Mouse (Mus musculus): ENCODE measurements at regions not wholly inside any gene's neighbourhood (a gene's known extent, or its start where the extent isn't known, plus 50 kb on each side); places are given as distances from the start of the nearest gene placed in this dataset.

GRCm38 (mm10) chr6:31923951-31924668, 125.9 kb upstream of the 1700012A03Rik start:
- no peaks in the 10 kb centered on the region for H3K27me3 ChIP-seq (ENCODE audit: control insufficient read depth, insufficient read depth, low read length)
- no peak overlapping the region for H3K27ac ChIP-seq (ENCODE audit: low read depth, low read length)
- H3K9me3 ChIP-seq (ENCODE audit: control insufficient read depth, low read length), result no peaks in the 10 kb centered on the region
- WGBS, result 40% methylated on average over 3 of the region's 3 CpGs
- no peaks in the 10 kb centered on the region for H3K36me3 ChIP-seq (ENCODE audit: control insufficient read depth, insufficient read depth, low read length)
- H3K4me3 ChIP-seq (ENCODE audit: low read depth, low read length), result no peak overlapping the region
- 0 out of 2 replicates have a peak, but pooled peaks cover 3% of the 10 kb centered on the region for H3K4me1 ChIP-seq (replicated peaks; ENCODE audit: control insufficient read depth, insufficient read depth, low read length)
- no peak overlapping the region for H3K4me2 ChIP-seq (ENCODE audit: low read depth, low read length, severe bottlenecking)
- peak; percentile 42 for DNase-seq (ENCODE audit: low spot score)
- ATAC-seq (replicated peaks; ENCODE audit: low FRiP score), result no peak
- H3K9ac ChIP-seq (ENCODE audit: low read length), result no peak overlapping the region

GRCm38 (mm10) chr6:31921561-31922152, 128.4 kb upstream of the 1700012A03Rik start:
- DNase-seq (ENCODE audit: low spot score), result peak; percentile 9
- WGBS, result 90% methylated on average over 9 of the region's 9 CpGs

GRCm38 (mm10) chr6:31917411-31918131, 132.5 kb upstream of the 1700012A03Rik start:
- H3K27ac ChIP-seq (ENCODE audit: low read depth, low read length), result no peak overlapping the region
- no peaks in the 10 kb centered on the region for H3K27me3 ChIP-seq (ENCODE audit: control insufficient read depth, insufficient read depth, low read length)
- H3K36me3 ChIP-seq (ENCODE audit: control insufficient read depth, insufficient read depth, low read length), result no peaks in the 10 kb centered on the region
- no peak for DNase-seq (ENCODE audit: low spot score)
- 92% methylated on average over 13 of the region's 13 CpGs for WGBS
- no peak for ATAC-seq (replicated peaks; ENCODE audit: low FRiP score)
- no peak overlapping the region for H3K9ac ChIP-seq (ENCODE audit: low read length)
- no peak overlapping the region for H3K4me2 ChIP-seq (ENCODE audit: low read depth, low read length, severe bottlenecking)
- no peaks in the 10 kb centered on the region for H3K4me1 ChIP-seq (replicated peaks; ENCODE audit: control insufficient read depth, insufficient read depth, low read length)
- no peak overlapping the region for H3K4me3 ChIP-seq (ENCODE audit: low read depth, low read length)
- H3K9me3 ChIP-seq (ENCODE audit: control insufficient read depth, low read length), result no peaks in the 10 kb centered on the region

More at GRCm38 (mm10) chr6:31921561-31922152, 128.4 kb upstream of the 1700012A03Rik start:
- Histone ChIP-seq H3K9ac (ENCODE audit: low read length) (no peak overlapping the region), H3K4me3 (ENCODE audit: low read depth, low read length) (no peak overlapping the region), H3K27me3 (ENCODE audit: control insufficient read depth, insufficient read depth, low read length) (no peaks in the 10 kb centered on the region), H3K4me1 (replicated peaks; ENCODE audit: control insufficient read depth, insufficient read depth, low read length) (0 out of 2 replicates have a peak, but pooled peaks cover 3% of the 10 kb centered on the region), H3K4me2 (ENCODE audit: low read depth, low read length, severe bottlenecking) (no peak overlapping the region), H3K36me3 (ENCODE audit: control insufficient read depth, insufficient read depth, low read length) (no peaks in the 10 kb centered on the region), H3K9me3 (ENCODE audit: control insufficient read depth, low read length) (no peaks in the 10 kb centered on the region), H3K27ac (ENCODE audit: low read depth, low read length) (no peak overlapping the region)
- ATAC-seq (replicated peaks; ENCODE audit: low FRiP score), result no peak

- Histone ChIP-seq H3K4me1 (replicated peaks; ENCODE audit: control insufficient read depth, insufficient read depth, low read length) (no peaks in the 10 kb centered on the region), H3K27ac (ENCODE audit: low read depth, low read length) (no peak overlapping the region), H3K4me2 (ENCODE audit: low read depth, low read length, severe bottlenecking) (no peak overlapping the region), H3K27me3 (ENCODE audit: control insufficient read depth, insufficient read depth, low read length) (no peaks in the 10 kb centered on the region), H3K9me3 (ENCODE audit: control insufficient read depth, low read length) (no peaks in the 10 kb centered on the region), H3K36me3 (ENCODE audit: control insufficient read depth, insufficient read depth, low read length) (no peaks in the 10 kb centered on the region), H3K4me3 (ENCODE audit: low read depth, low read length) (no peak overlapping the region), H3K9ac (ENCODE audit: low read length) (no peak overlapping the region)
- ATAC-seq (replicated peaks; ENCODE audit: low FRiP score), result no peak
- DNase-seq (ENCODE audit: low spot score), result no peak
- 82% methylated on average over 2 of the region's 2 CpGs for WGBS
Observed at GRCm38 (mm10) chr6:31901791-31902190, 148.3 kb upstream of the 1700012A03Rik start.

- Histone ChIP-seq H3K4me1 (replicated peaks; ENCODE audit: control insufficient read depth, insufficient read depth, low read length) (no peaks in the 10 kb centered on the region), H3K4me2 (ENCODE audit: low read depth, low read length, severe bottlenecking) (no peak overlapping the region), H3K27ac (ENCODE audit: low read depth, low read length) (no peak overlapping the region), H3K9me3 (ENCODE audit: control insufficient read depth, low read length) (no peaks in the 10 kb centered on the region), H3K4me3 (ENCODE audit: low read depth, low read length) (no peak overlapping the region), H3K27me3 (ENCODE audit: control insufficient read depth, insufficient read depth, low read length) (no peaks in the 10 kb centered on the region), H3K36me3 (ENCODE audit: control insufficient read depth, insufficient read depth, low read length) (no peaks in the 10 kb centered on the region), H3K9ac (ENCODE audit: low read length) (no peak overlapping the region)
- WGBS, result 70% methylated on average over 3 of the region's 3 CpGs
- no peak for DNase-seq (ENCODE audit: low spot score)
- no peak for ATAC-seq (replicated peaks; ENCODE audit: low FRiP score)
Observed at GRCm38 (mm10) chr6:31899055-31899454, 151.0 kb upstream of the 1700012A03Rik start.

- no peak overlapping the region for H3K4me2 ChIP-seq (ENCODE audit: low read depth, low read length, severe bottlenecking)
- no peak for ATAC-seq (replicated peaks; ENCODE audit: low FRiP score)
- no peak overlapping the region for H3K4me3 ChIP-seq (ENCODE audit: low read depth, low read length)
- no peaks in the 10 kb centered on the region for H3K36me3 ChIP-seq (ENCODE audit: control insufficient read depth, insufficient read depth, low read length)
- H3K9ac ChIP-seq (ENCODE audit: low read length), result no peak overlapping the region
- no peaks in the 10 kb centered on the region for H3K4me1 ChIP-seq (replicated peaks; ENCODE audit: control insufficient read depth, insufficient read depth, low read length)
- DNase-seq (ENCODE audit: low spot score), result no peak
- no peak overlapping the region for H3K27ac ChIP-seq (ENCODE audit: low read depth, low read length)
- WGBS, result 17% methylated on average over 4 of the region's 4 CpGs
- H3K9me3 ChIP-seq (ENCODE audit: control insufficient read depth, low read length), result no peaks in the 10 kb centered on the region
- H3K27me3 ChIP-seq (ENCODE audit: control insufficient read depth, insufficient read depth, low read length), result no peaks in the 10 kb centered on the region
Observed at GRCm38 (mm10) chr6:31898609-31899008, 151.4 kb upstream of the 1700012A03Rik start.

GRCm38 (mm10) chr6:31897001-31897400, 153.0 kb upstream of the 1700012A03Rik start:
- ATAC-seq (replicated peaks; ENCODE audit: low FRiP score) (no peak), DNase-seq (ENCODE audit: low spot score) (no peak)
- Histone ChIP-seq H3K27me3 (ENCODE audit: control insufficient read depth, insufficient read depth, low read length) (no peaks in the 10 kb centered on the region), H3K4me1 (replicated peaks; ENCODE audit: control insufficient read depth, insufficient read depth, low read length) (no peaks in the 10 kb centered on the region), H3K4me3 (ENCODE audit: low read depth, low read length) (no peak overlapping the region), H3K36me3 (ENCODE audit: control insufficient read depth, insufficient read depth, low read length) (no peaks in the 10 kb centered on the region), H3K4me2 (ENCODE audit: low read depth, low read length, severe bottlenecking) (no peak overlapping the region), H3K9me3 (ENCODE audit: control insufficient read depth, low read length) (no peaks in the 10 kb centered on the region), H3K27ac (ENCODE audit: low read depth, low read length) (no peak overlapping the region), H3K9ac (ENCODE audit: low read length) (no peak overlapping the region)
- 76% methylated on average over 3 of the region's 3 CpGs for WGBS

- no peaks in the 10 kb centered on the region for H3K27me3 ChIP-seq (ENCODE audit: control insufficient read depth, insufficient read depth, low read length)
- H3K4me1 ChIP-seq (replicated peaks; ENCODE audit: control insufficient read depth, insufficient read depth, low read length), result no peaks in the 10 kb centered on the region
- no peaks in the 10 kb centered on the region for H3K9me3 ChIP-seq (ENCODE audit: control insufficient read depth, low read length)
- DNase-seq (ENCODE audit: low spot score) (no peak), ATAC-seq (replicated peaks; ENCODE audit: low FRiP score) (no peak)
- H3K4me3 ChIP-seq (ENCODE audit: low read depth, low read length), result no peak overlapping the region
- 66% methylated on average over 3 of the region's 3 CpGs for WGBS
- H3K27ac ChIP-seq (ENCODE audit: low read depth, low read length), result no peak overlapping the region
- H3K36me3 ChIP-seq (ENCODE audit: control insufficient read depth, insufficient read depth, low read length), result no peaks in the 10 kb centered on the region
- H3K4me2 ChIP-seq (ENCODE audit: low read depth, low read length, severe bottlenecking), result no peak overlapping the region
- no peak overlapping the region for H3K9ac ChIP-seq (ENCODE audit: low read length)
Observed at GRCm38 (mm10) chr6:31895835-31896234, 154.2 kb upstream of the 1700012A03Rik start.
